Mouse (Mus musculus): ENCODE measurements around the gene Rab36. TPM values are rescaled to one million over a fixed set of nuclear protein-coding genes. Genes with fewer than 3 reads are reported as not detected.

The Rab36 gene
- 24.9 and 26.9 TPM in 2 replicates for polyA plus RNA-seq (2012; rRNA removed)

GRCm38 (mm10) chr10:75036883-75037379 is at the start of gene Rab36:
TSS of gene Rab36 (plus strand) at chr10:75037058.

GRCm38 (mm10) chr10:75032395-75032794 is 4.5 kb upstream of the Rab36 start, which contains the start of gene Rsph14:
TSS of gene Rsph14 (minus strand) at chr10:75032586.

GRCm38 (mm10) chr10:75060217-75060842 is 23.5 kb downstream of the Rab36 start, which contains the start of gene Bcr:
TSS of gene Bcr (plus strand) at chr10:75060592.

Other genes starting within 250 kb of the Rab36 start
- 74.9 and 80.4 TPM in 2 replicates for gene Gnaz, start 69.9 kb upstream of the Rab36 start, polyA plus RNA-seq (2012; rRNA removed)
- 0.45 and 0.68 TPM in 2 replicates for gene Rsph14, start 4.5 kb upstream of the Rab36 start, polyA plus RNA-seq (2012; rRNA removed)
- 53.4 and 61.1 TPM in 2 replicates for gene Bcr, start 23.5 kb downstream of the Rab36 start, polyA plus RNA-seq (2012; rRNA removed)
- 33.5 and 34.6 TPM in 2 replicates for gene Specc1l, start 175.0 kb downstream of the Rab36 start, polyA plus RNA-seq (2012; rRNA removed)